Mouse (Mus musculus) intestine, embryonic 14.5 days (tissue): Measurements from ENCODE around the gene Pon1. TPM values are rescaled to one million over a fixed set of nuclear protein-coding genes. Genes with fewer than 3 reads are reported as not detected.

ENCODE experiments used
- ATAC-seq: fragments of 200-750 bp; cut with Nextera tagmentation; replicated peaks from 2 replicates; pipeline ENCODE4 v1.8.0; 2017; ENCODE audit warnings: low read depth, moderate number of reproducible peaks, moderate TSS enrichment, moderate library complexity; ENCODE audit not compliant: low FRiP score, low TSS enrichment
- DNase-seq: peaks from one replicate; pipeline ENCODE4 v3.0.0-alpha.2; 2018; ENCODE audit warnings: low spot score
- H3K27ac ChIP-seq: fragments of 300-500 bp; sonication (generic); 2 replicates; pipeline ENCODE4 v1.5.1; 2014; ENCODE audit warnings: low read depth, mild to moderate bottlenecking, control low read depth
- H3K27me3 ChIP-seq: fragments of 300-500 bp; sonication (generic); replicated peaks from 2 replicates; pipeline ENCODE4 v1.6.1; 2014; ENCODE audit warnings: low read length, control low read depth; ENCODE audit not compliant: control insufficient read depth, insufficient read depth
- H3K36me3 ChIP-seq: fragments of 300-500 bp; sonication (generic); 2 replicates; pipeline ENCODE4 v1.6.1; 2014; ENCODE audit warnings: low read length, control low read depth; ENCODE audit not compliant: control insufficient read depth, insufficient read depth
- H3K4me1 ChIP-seq: fragments of 300-500 bp; sonication (generic); replicated peaks from 2 replicates; pipeline ENCODE4 v1.6.1; 2014; ENCODE audit warnings: low read length, control low read depth, mixed read lengths; ENCODE audit not compliant: control insufficient read depth, insufficient read depth
- H3K4me2 ChIP-seq: fragments of 300-500 bp; sonication (generic); 2 replicates; pipeline ENCODE4 v1.6.1; 2014; ENCODE audit warnings: low read length
- H3K4me3 ChIP-seq: fragments of 300-500 bp; sonication (generic); 2 replicates; pipeline ENCODE4 v1.5.1; 2014; ENCODE audit warnings: low read depth, low read length, control low read depth, mixed read lengths
- H3K9ac ChIP-seq: fragments of 300-500 bp; sonication (generic); 2 replicates; pipeline ENCODE4 v1.6.1; 2014; ENCODE audit warnings: mild to moderate bottlenecking, low read length
- H3K9me3 ChIP-seq: fragments of 300-500 bp; sonication (generic); 2 replicates; pipeline ENCODE4 v1.6.1; 2016; ENCODE audit warnings: low read length, control low read depth; ENCODE audit not compliant: control insufficient read depth
- WGBS: fragments of 180-500 bp; shearing (Covaris S2); extraction: QIAGEN DNeasy Blood & Tissue Kit; methylation state at CpG from one replicate; pipeline ENCODE4 v1.1.7; 2014; 5-methylcytosine and 5-hydroxymethylcytosine counted together
- polyA plus RNA-seq: library from polyadenylated mRNA; unstranded; fragments of >200 nt; fragmentation: Nextera tagmentation; extraction: Ambion mirVana; gene quantifications from 2 replicates; pipeline ENCODE4 v1.2.1, GENCODE M21; 2014

Pon1 gene
- polyA plus RNA-seq, 1 experiment from 2014 or later = not detected

- Histone ChIP-seq H3K4me2 (no peak overlapping the region), H3K9ac (no peak overlapping the region), H3K36me3 (no peaks in the 10 kb centered on the region), H3K27ac (no peak overlapping the region), H3K4me3 (no peak overlapping the region), H3K27me3 (no peaks in the 10 kb centered on the region), H3K4me1 (no peaks in the 10 kb centered on the region), H3K9me3 (no peaks in the 10 kb centered on the region)
- WGBS = 68% methylated on average over 3 of the region's 3 CpGs
- DNase-seq (no peak), ATAC-seq (no peak)
Measured at GRCm38 (mm10) chr6:5222080-5222479, 28.3 kb upstream of the Pon1 start.

- 89% methylated on average over 4 of the region's 4 CpGs for WGBS
- no peak for ATAC-seq
- no peak overlapping the region for H3K9ac ChIP-seq
Measured at GRCm38 (mm10) chr6:5218190-5218589, 24.4 kb upstream of the Pon1 start.

GRCm38 (mm10) chr6:5207817-5208216 is 14.1 kb upstream of the Pon1 start:
- Histone ChIP-seq H3K4me2 (no peak overlapping the region), H3K9me3 (0 out of 2 replicates have a peak, but pooled peaks cover 3% of the 10 kb centered on the region), H3K36me3 (no peaks in the 10 kb centered on the region), H3K4me3 (no peak overlapping the region), H3K27me3 (no peaks in the 10 kb centered on the region), H3K27ac (no peak overlapping the region), H3K9ac (no peak overlapping the region), H3K4me1 (no peaks in the 10 kb centered on the region)
- no peak for ATAC-seq
- DNase-seq = no peak
- 74% methylated on average over 2 of the region's 2 CpGs for WGBS

More at GRCm38 (mm10) chr6:5218190-5218589, 24.4 kb upstream of the Pon1 start:
- no peak overlapping the region for H3K4me2 ChIP-seq
- H3K4me3 ChIP-seq = no peak overlapping the region
- no peaks in the 10 kb centered on the region for H3K36me3 ChIP-seq
- no peaks in the 10 kb centered on the region for H3K27me3 ChIP-seq
- no peak overlapping the region for H3K27ac ChIP-seq
- DNase-seq = peak; percentile 16
- no peaks in the 10 kb centered on the region for H3K9me3 ChIP-seq
- H3K4me1 ChIP-seq = no peaks in the 10 kb centered on the region

GRCm38 (mm10) chr6:5199916-5200315 is 6.2 kb upstream of the Pon1 start:
- Histone ChIP-seq H3K4me3 (no peak overlapping the region), H3K9ac (no peak overlapping the region), H3K4me1 (no peaks in the 10 kb centered on the region), H3K9me3 (0 out of 2 replicates have a peak, but pooled peaks cover 3% of the 10 kb centered on the region), H3K4me2 (no peak overlapping the region), H3K27ac (no peak overlapping the region), H3K27me3 (no peaks in the 10 kb centered on the region), H3K36me3 (no peaks in the 10 kb centered on the region)
- ATAC-seq (no peak), DNase-seq (no peak)
- 85% methylated on average over 3 of the region's 3 CpGs for WGBS

- Histone ChIP-seq H3K9ac (no peak overlapping the region), H3K27me3 (no peaks in the 10 kb centered on the region), H3K4me3 (no peak overlapping the region), H3K9me3 (0 out of 2 replicates have a peak, but pooled peaks cover 3% of the 10 kb centered on the region), H3K4me2 (no peak overlapping the region), H3K4me1 (no peaks in the 10 kb centered on the region), H3K36me3 (no peaks in the 10 kb centered on the region), H3K27ac (no peak overlapping the region)
- ATAC-seq = no peak
- DNase-seq = no peak
- 91% methylated on average over 8 of the region's 8 CpGs for WGBS
Measured at GRCm38 (mm10) chr6:5199376-5199905, 5.7 kb upstream of the Pon1 start.

- no peak overlapping the region for H3K4me3 ChIP-seq
- no peak for ATAC-seq
- no peak overlapping the region for H3K4me2 ChIP-seq
- DNase-seq = no peak
- 90% methylated on average over 5 of the region's 5 CpGs for WGBS
- no peak overlapping the region for H3K9ac ChIP-seq
- H3K27me3 ChIP-seq = no peaks in the 10 kb centered on the region
- no peak overlapping the region for H3K27ac ChIP-seq
- H3K36me3 ChIP-seq = no peaks in the 10 kb centered on the region
- 0 out of 2 replicates have a peak, but pooled peaks cover 3% of the 10 kb centered on the region for H3K9me3 ChIP-seq
- no peaks in the 10 kb centered on the region for H3K4me1 ChIP-seq
Measured at GRCm38 (mm10) chr6:5198590-5198989, 4.8 kb upstream of the Pon1 start.

- DNase-seq (no peak), ATAC-seq (no peak)
- H3K9ac ChIP-seq = no peak overlapping the region
- no peaks in the 10 kb centered on the region for H3K36me3 ChIP-seq
- no peak overlapping the region for H3K4me3 ChIP-seq
- H3K9me3 ChIP-seq = no peaks in the 10 kb centered on the region
- H3K4me2 ChIP-seq = no peak overlapping the region
- H3K27me3 ChIP-seq = no peaks in the 10 kb centered on the region
- no peaks in the 10 kb centered on the region for H3K4me1 ChIP-seq
- no peak overlapping the region for H3K27ac ChIP-seq
- 79% methylated on average over 4 of the region's 4 CpGs for WGBS
Measured at GRCm38 (mm10) chr6:5190761-5191160, 3.0 kb downstream of the Pon1 start.

GRCm38 (mm10) chr6:5189507-5189906 is 4.2 kb downstream of the Pon1 start:
- Histone ChIP-seq H3K9ac (no peak overlapping the region), H3K36me3 (no peaks in the 10 kb centered on the region), H3K9me3 (no peaks in the 10 kb centered on the region), H3K4me3 (no peak overlapping the region), H3K4me2 (no peak overlapping the region), H3K27me3 (no peaks in the 10 kb centered on the region), H3K27ac (no peak overlapping the region), H3K4me1 (no peaks in the 10 kb centered on the region)
- ATAC-seq (no peak), DNase-seq (no peak)
- 67% methylated on average over 4 of the region's 4 CpGs for WGBS

GRCm38 (mm10) chr6:5188938-5189337 is 4.8 kb downstream of the Pon1 start:
- no peaks in the 10 kb centered on the region for H3K27me3 ChIP-seq
- no peak overlapping the region for H3K9ac ChIP-seq
- no peaks in the 10 kb centered on the region for H3K4me1 ChIP-seq
- no peak overlapping the region for H3K4me2 ChIP-seq
- no peak overlapping the region for H3K4me3 ChIP-seq
- WGBS = 67% methylated on average over 6 of the region's 6 CpGs
- H3K27ac ChIP-seq = no peak overlapping the region
- no peaks in the 10 kb centered on the region for H3K9me3 ChIP-seq
- H3K36me3 ChIP-seq = no peaks in the 10 kb centered on the region
- ATAC-seq = no peak
- DNase-seq = no peak
